8 mouse cellular contexts compared by ENCODE assay signal in genomic region chr3:96634928-96635879, GRCm38 (mm10). TPM values are rescaled to one million over a fixed set of nuclear protein-coding genes. Genes with fewer than 3 reads are reported as not detected.
DNase-seq lines count a peak whose midpoint lies in the region; ATAC-seq and TF ChIP-seq lines count a peak whose summit lies in the region.

TSS of gene Pex11b (plus strand) at chr3:96635376.
TSS of gene Gm42957 (plus strand) at chr3:96635474.

- H3K4me1 ChIP-seq in hindbrain, embryonic 10.5 days (replicated peaks): peaks cover 36% of the 10 kb centered on the region
- H3K4me1 ChIP-seq in lung, postnatal 0 days (ENCODE audit: insufficient read depth, low read depth, low read length): peaks cover 4% of the 10 kb centered on the region; the same call in 1 of the 2 replicates

- peak; percentile 68 for TF ChIP-seq CTCF in lung, postnatal 0 days (IDR thresholded peaks at IDR 0.05)

- peak; percentile 91 for DNase-seq in MN1 (ENCODE audit: low spot score)
- DNase-seq in cerebellum, adult 9-10 months: peak; percentile 84
- peak; percentile 85 for DNase-seq in hindbrain, embryonic 10.5 days (ENCODE audit: low spot score)
- DNase-seq in layer of hippocampus, adult 9-11 months: peak; percentile 85
- peak; percentile 98 for DNase-seq in lung, postnatal 0 days (ENCODE audit: low spot score)
- DNase-seq in ovary, postnatal 14 days (ENCODE audit: low spot score): peak; percentile 83
- DNase-seq in thymus, postnatal 14 days: peak; percentile 85

- H3K27me3 ChIP-seq in hindbrain, embryonic 10.5 days (ENCODE audit: insufficient read depth, poor library complexity, severe bottlenecking): no peaks in the 10 kb centered on the region
- no peaks in the 10 kb centered on the region for H3K27me3 ChIP-seq in lung, postnatal 0 days (replicated peaks; ENCODE audit: insufficient read depth, low read length)

- peak within 1 kb of the TSS; percentile 92 for H3K9ac ChIP-seq in lung, postnatal 0 days (replicated peaks; ENCODE audit: low read depth)

- peak within 1 kb of the TSS; percentile 81 for H3K4me3 ChIP-seq in hindbrain, embryonic 10.5 days
- peak within 1 kb of the TSS; percentile 84 for H3K4me3 ChIP-seq in lung, postnatal 0 days (ENCODE audit: low read depth, low read length)

- H3K27ac ChIP-seq in hindbrain, embryonic 10.5 days: peak within 1 kb of the TSS; percentile 93
- H3K27ac ChIP-seq in lung, postnatal 0 days (ENCODE audit: low read length): peak within 1 kb of the TSS; percentile 83

- no peaks in the 10 kb centered on the region for H3K9me3 ChIP-seq in hindbrain, embryonic 10.5 days
- no peaks in the 10 kb centered on the region for H3K9me3 ChIP-seq in lung, postnatal 0 days (ENCODE audit: low read length)

- TF ChIP-seq EP300 in lung, postnatal 0 days (IDR thresholded peaks at IDR 0.05): no peak

- H3K4me2 ChIP-seq in lung, postnatal 0 days (replicated peaks; ENCODE audit: low read depth, low read length): peak within 1 kb of the TSS; percentile 81

- peaks cover 63% of the 10 kb centered on the region for H3K36me3 ChIP-seq in hindbrain, embryonic 10.5 days
- no peaks in the 10 kb centered on the region for H3K36me3 ChIP-seq in lung, postnatal 0 days (ENCODE audit: insufficient read depth, low read length)

- ATAC-seq in frontal cortex, adult (ENCODE audit: low TSS enrichment): peak; percentile 86
- peak; percentile 95 for ATAC-seq in lung, postnatal 0 days

- WGBS in hindbrain, embryonic 10.5 days: 2% methylated on average over 60 of the region's 60 CpGs
- 2% methylated on average over 59 of the region's 60 CpGs for WGBS in lung, postnatal 0 days

RNA-seq across cellular contexts. Expression of gene Pex11b, which starts in this region (rescaled TPM):
- 39.3 and 41.8 TPM in 2 replicates for polyA plus RNA-seq in hindbrain, embryonic 10.5 days (2016; fragmentation: Nextera tagmentation; extraction: Ambion mirVana)
- polyA plus RNA-seq in lung, postnatal 0 days (2015; fragmentation: Nextera tagmentation; extraction: Ambion mirVana): 49.8 and 56.6 TPM in 2 replicates

RNA-seq across cellular contexts. Expression of gene Gm42957, which starts in this region (rescaled TPM):
- polyA plus RNA-seq in hindbrain, embryonic 10.5 days (2016; fragmentation: Nextera tagmentation; extraction: Ambion mirVana): 0.06 and 0.13 TPM in 2 replicates
- not detected in 2 replicates for polyA plus RNA-seq in lung, postnatal 0 days (2015; fragmentation: Nextera tagmentation; extraction: Ambion mirVana)

Comparison
In these comparisons a context has a peak if more than half of its experiments do, and no peak if none do; other contexts are left out.
1. Peak in every context shown above with its lines: DNase-seq, ATAC-seq, H3K4me3 ChIP-seq and H3K27ac ChIP-seq.